Mouse (Mus musculus): Measurements from ENCODE around the gene Cyp2c69. TPM values are rescaled to one million over a fixed set of nuclear protein-coding genes. Genes with fewer than 3 reads are reported as not detected.
"Not testable (repeated sequence)": the region's sequence is repeated elsewhere in the genome, so short reads cannot be mapped to it uniquely, and the experiment has no call there.

Gene Cyp2c69
- not detected in 2 replicates for polyA plus RNA-seq (2014; fragmentation: Nextera tagmentation; extraction: Ambion mirVana)

DNA sequence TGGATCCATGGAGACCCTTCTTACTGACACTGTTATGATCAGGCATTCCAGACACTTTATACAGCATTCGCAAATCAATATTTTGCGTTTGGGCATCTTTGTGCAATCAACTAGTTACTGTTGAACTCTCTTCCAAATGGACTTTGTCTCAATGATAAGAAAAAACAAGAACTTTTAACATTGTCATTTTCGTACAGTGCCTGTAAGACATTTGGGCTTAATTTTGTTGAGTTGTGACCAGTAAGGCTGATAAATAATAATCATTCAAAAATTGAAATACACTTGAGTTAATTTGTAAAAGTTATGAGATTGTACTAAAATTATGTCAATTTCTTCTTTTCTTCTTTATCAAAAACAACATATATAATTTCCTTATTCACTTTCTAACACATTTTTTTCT is at the start of gene Cyp2c69:
Gene Cyp2c69, minus strand, starts transcription at position 101 of the 400 bp plus-strand sequence.
- not testable (repeated sequence) for H3K4me3 ChIP-seq (ENCODE audit: low read depth, low read length); ATAC-seq (ENCODE audit: low read depth); H3K4me1 ChIP-seq (ENCODE audit: control insufficient read depth, insufficient read depth, low read length); H3K36me3 ChIP-seq (ENCODE audit: control insufficient read depth, insufficient read depth, low read length); H3K27me3 ChIP-seq (ENCODE audit: control insufficient read depth, insufficient read depth, low read length); H3K9ac ChIP-seq (replicated peaks; ENCODE audit: low read depth, low read length); H3K9me3 ChIP-seq (ENCODE audit: control insufficient read depth, low read length); H3K27ac ChIP-seq (ENCODE audit: low read depth, low read length); H3K4me2 ChIP-seq (ENCODE audit: low read depth, low read length)
- WGBS: 93% methylated on average over 3 of the region's 3 CpGs

DNA sequence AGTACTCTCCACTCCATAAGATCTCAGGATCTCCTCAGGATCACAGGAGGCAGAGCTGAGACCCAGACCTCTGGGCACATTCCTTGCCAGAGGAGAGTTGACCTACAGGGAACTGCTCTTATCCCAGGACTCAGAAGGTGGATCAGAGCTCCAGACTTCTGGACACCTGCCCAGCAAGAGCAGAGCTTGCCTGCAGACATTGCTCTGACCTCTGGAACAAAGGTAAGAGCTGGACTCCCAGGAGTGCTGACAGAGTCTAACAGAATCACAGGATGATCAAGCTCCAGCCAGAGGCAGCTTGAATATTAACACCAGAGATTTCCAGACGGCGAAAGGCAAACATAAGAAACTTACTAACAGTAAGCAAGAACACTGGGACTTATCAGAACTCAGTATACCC is 48.8 kb upstream of the Cyp2c69 start:
- no peak overlapping the region for H3K9ac ChIP-seq (replicated peaks; ENCODE audit: low read depth, low read length)
- no peak overlapping the region for H3K4me3 ChIP-seq (ENCODE audit: low read depth, low read length)
- no peaks in the 10 kb centered on the region; the same call in 1 of the 2 replicates for H3K9me3 ChIP-seq (ENCODE audit: control insufficient read depth, low read length)
- H3K27ac ChIP-seq (ENCODE audit: low read depth, low read length): no peak overlapping the region
- no peak overlapping the region for H3K4me2 ChIP-seq (ENCODE audit: low read depth, low read length)
- no peak for ATAC-seq (ENCODE audit: low read depth)
- H3K4me1 ChIP-seq (ENCODE audit: control insufficient read depth, insufficient read depth, low read length): no peaks in the 10 kb centered on the region
- H3K27me3 ChIP-seq (ENCODE audit: control insufficient read depth, insufficient read depth, low read length): no peaks in the 10 kb centered on the region
- H3K36me3 ChIP-seq (ENCODE audit: control insufficient read depth, insufficient read depth, low read length): no peaks in the 10 kb centered on the region
- WGBS: 80% methylated on average over 2 of the region's 2 CpGs

DNA sequence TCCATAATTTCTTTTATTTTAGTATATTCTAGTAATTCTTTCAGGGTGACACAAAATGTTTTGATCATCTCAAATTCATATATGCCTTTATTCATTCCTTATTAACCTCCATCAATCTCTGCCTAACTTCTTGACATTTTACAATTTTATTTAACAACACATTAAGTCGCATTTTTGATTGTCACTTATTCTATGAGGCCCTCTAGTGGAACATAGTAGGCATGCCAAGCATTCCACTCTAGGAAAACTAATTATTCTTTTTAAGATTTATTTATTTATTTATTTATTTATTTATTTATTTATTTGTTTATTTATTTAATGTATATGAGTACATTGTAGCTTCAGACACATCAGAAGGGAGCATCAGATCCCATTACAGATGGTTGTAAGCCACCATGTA is 43.4 kb upstream of the Cyp2c69 start:
- no peak for ATAC-seq (ENCODE audit: low read depth)
- Histone ChIP-seq H3K36me3 (ENCODE audit: control insufficient read depth, insufficient read depth, low read length) (no peaks in the 10 kb centered on the region), H3K27me3 (ENCODE audit: control insufficient read depth, insufficient read depth, low read length) (no peaks in the 10 kb centered on the region)

GRCm38 (mm10) chr19:39901656-39902055 is 15.1 kb upstream of the Cyp2c69 start:
- 82% methylated on average over 2 of the region's 2 CpGs for WGBS
- no peaks in the 10 kb centered on the region for H3K9me3 ChIP-seq (ENCODE audit: control insufficient read depth, low read length)
- no peaks in the 10 kb centered on the region for H3K27me3 ChIP-seq (ENCODE audit: control insufficient read depth, insufficient read depth, low read length)
- no peak overlapping the region for H3K9ac ChIP-seq (replicated peaks; ENCODE audit: low read depth, low read length)
- ATAC-seq (ENCODE audit: low read depth): no peak
- H3K27ac ChIP-seq (ENCODE audit: low read depth, low read length): no peak overlapping the region
- no peak overlapping the region for H3K4me2 ChIP-seq (ENCODE audit: low read depth, low read length)
- no peaks in the 10 kb centered on the region for H3K4me1 ChIP-seq (ENCODE audit: control insufficient read depth, insufficient read depth, low read length)
- H3K4me3 ChIP-seq (ENCODE audit: low read depth, low read length): no peak overlapping the region
- no peaks in the 10 kb centered on the region for H3K36me3 ChIP-seq (ENCODE audit: control insufficient read depth, insufficient read depth, low read length)

More for the DNA sequence above, 43.4 kb upstream of the Cyp2c69 start:
- H3K4me2 ChIP-seq (ENCODE audit: low read depth, low read length): no peak overlapping the region
- no peak overlapping the region for H3K4me3 ChIP-seq (ENCODE audit: low read depth, low read length)
- WGBS: 65% methylated on average over 1 of the region's 1 CpGs
- no peaks in the 10 kb centered on the region; the same call in 1 of the 2 replicates for H3K9me3 ChIP-seq (ENCODE audit: control insufficient read depth, low read length)
- H3K4me1 ChIP-seq (ENCODE audit: control insufficient read depth, insufficient read depth, low read length): no peaks in the 10 kb centered on the region
- H3K9ac ChIP-seq (replicated peaks; ENCODE audit: low read depth, low read length): no peak overlapping the region
- no peak overlapping the region for H3K27ac ChIP-seq (ENCODE audit: low read depth, low read length)

GRCm38 (mm10) chr19:39890079-39890478 is 3.5 kb upstream of the Cyp2c69 start:
- H3K9ac ChIP-seq (replicated peaks; ENCODE audit: low read depth, low read length); ATAC-seq (ENCODE audit: low read depth); H3K36me3 ChIP-seq (ENCODE audit: control insufficient read depth, insufficient read depth, low read length); H3K27me3 ChIP-seq (ENCODE audit: control insufficient read depth, insufficient read depth, low read length); H3K4me2 ChIP-seq (ENCODE audit: low read depth, low read length); H3K27ac ChIP-seq (ENCODE audit: low read depth, low read length); H3K9me3 ChIP-seq (ENCODE audit: control insufficient read depth, low read length); H3K4me3 ChIP-seq (ENCODE audit: low read depth, low read length); H3K4me1 ChIP-seq (ENCODE audit: control insufficient read depth, insufficient read depth, low read length): not testable (repeated sequence)
- 80% methylated on average over 3 of the region's 3 CpGs for WGBS

DNA sequence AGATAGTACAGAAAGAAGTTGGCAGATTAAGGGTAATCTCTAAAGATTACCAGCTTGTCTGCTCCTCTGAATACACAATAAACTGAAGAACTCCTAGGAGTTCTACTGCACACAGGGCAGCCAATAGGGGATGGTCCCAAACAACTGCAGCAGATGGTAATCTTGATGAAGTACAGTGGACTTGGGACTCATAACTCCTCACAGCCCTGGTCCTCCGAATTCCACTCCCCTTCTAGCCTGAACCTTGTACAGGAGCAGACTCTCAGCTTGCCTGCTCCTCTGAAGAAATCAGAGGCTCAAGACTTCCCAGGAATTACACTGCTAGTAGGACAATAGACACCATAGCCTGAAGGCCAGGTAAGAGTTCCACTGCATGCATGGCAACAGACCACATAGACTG is 20.5 kb downstream of the Cyp2c69 start:
- Histone ChIP-seq H3K9me3 (ENCODE audit: control insufficient read depth, low read length) (no peaks in the 10 kb centered on the region), H3K4me3 (ENCODE audit: low read depth, low read length) (no peak overlapping the region), H3K27me3 (ENCODE audit: control insufficient read depth, insufficient read depth, low read length) (no peaks in the 10 kb centered on the region), H3K9ac (replicated peaks; ENCODE audit: low read depth, low read length) (no peak overlapping the region), H3K4me2 (ENCODE audit: low read depth, low read length) (no peak overlapping the region), H3K4me1 (ENCODE audit: control insufficient read depth, insufficient read depth, low read length) (no peaks in the 10 kb centered on the region), H3K36me3 (ENCODE audit: control insufficient read depth, insufficient read depth, low read length) (no peaks in the 10 kb centered on the region), H3K27ac (ENCODE audit: low read depth, low read length) (no peak overlapping the region)
- no peak for ATAC-seq (ENCODE audit: low read depth)
- WGBS: 73% methylated on average over 1 of the region's 1 CpGs

DNA sequence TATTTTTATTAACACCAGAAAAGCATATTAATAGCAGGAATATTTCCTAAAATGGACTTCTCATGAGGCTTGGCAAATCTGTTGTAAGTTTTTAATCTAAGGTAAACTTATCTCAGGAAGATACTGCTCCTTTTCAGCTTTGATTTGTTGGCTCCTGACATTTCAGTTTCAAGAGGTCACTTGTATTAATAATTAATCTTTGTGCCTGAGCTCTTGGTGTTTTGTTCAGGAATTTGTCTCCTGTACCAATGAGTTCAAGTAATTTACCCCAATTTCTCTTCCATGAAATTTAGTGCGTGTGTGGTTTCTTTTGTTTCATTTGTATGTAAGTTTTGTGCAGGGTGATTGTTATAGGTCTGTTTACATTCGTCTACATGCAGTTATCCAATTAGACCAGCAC is 65.7 kb downstream of the Cyp2c69 start:
- not testable (repeated sequence) for H3K36me3 ChIP-seq (ENCODE audit: control insufficient read depth, insufficient read depth, low read length); H3K9ac ChIP-seq (replicated peaks; ENCODE audit: low read depth, low read length); H3K9me3 ChIP-seq (ENCODE audit: control insufficient read depth, low read length); H3K4me3 ChIP-seq (ENCODE audit: low read depth, low read length); H3K27ac ChIP-seq (ENCODE audit: low read depth, low read length); H3K4me1 ChIP-seq (ENCODE audit: control insufficient read depth, insufficient read depth, low read length); H3K4me2 ChIP-seq (ENCODE audit: low read depth, low read length); H3K27me3 ChIP-seq (ENCODE audit: control insufficient read depth, insufficient read depth, low read length); ATAC-seq (ENCODE audit: low read depth)
- WGBS: 82% methylated on average over 2 of the region's 2 CpGs

GRCm38 (mm10) chr19:39816400-39816799 is 70.2 kb downstream of the Cyp2c69 start:
- WGBS: 89% methylated on average over 1 of the region's 1 CpGs
- H3K36me3 ChIP-seq (ENCODE audit: control insufficient read depth, insufficient read depth, low read length); ATAC-seq (ENCODE audit: low read depth); H3K27me3 ChIP-seq (ENCODE audit: control insufficient read depth, insufficient read depth, low read length); H3K4me1 ChIP-seq (ENCODE audit: control insufficient read depth, insufficient read depth, low read length); H3K9ac ChIP-seq (replicated peaks; ENCODE audit: low read depth, low read length); H3K9me3 ChIP-seq (ENCODE audit: control insufficient read depth, low read length); H3K27ac ChIP-seq (ENCODE audit: low read depth, low read length); H3K4me2 ChIP-seq (ENCODE audit: low read depth, low read length); H3K4me3 ChIP-seq (ENCODE audit: low read depth, low read length): not testable (repeated sequence)

GRCm38 (mm10) chr19:39815991-39816390 is 70.6 kb downstream of the Cyp2c69 start:
- not testable (repeated sequence) for H3K27me3 ChIP-seq (ENCODE audit: control insufficient read depth, insufficient read depth, low read length); H3K4me1 ChIP-seq (ENCODE audit: control insufficient read depth, insufficient read depth, low read length); ATAC-seq (ENCODE audit: low read depth); H3K4me2 ChIP-seq (ENCODE audit: low read depth, low read length); H3K36me3 ChIP-seq (ENCODE audit: control insufficient read depth, insufficient read depth, low read length); H3K27ac ChIP-seq (ENCODE audit: low read depth, low read length); H3K9ac ChIP-seq (replicated peaks; ENCODE audit: low read depth, low read length); H3K4me3 ChIP-seq (ENCODE audit: low read depth, low read length); H3K9me3 ChIP-seq (ENCODE audit: control insufficient read depth, low read length)
- WGBS: 69% methylated on average over 4 of the region's 4 CpGs

- not testable (repeated sequence) for H3K4me3 ChIP-seq (ENCODE audit: low read depth, low read length); H3K4me2 ChIP-seq (ENCODE audit: low read depth, low read length); H3K27me3 ChIP-seq (ENCODE audit: control insufficient read depth, insufficient read depth, low read length); H3K36me3 ChIP-seq (ENCODE audit: control insufficient read depth, insufficient read depth, low read length); H3K27ac ChIP-seq (ENCODE audit: low read depth, low read length); H3K9ac ChIP-seq (replicated peaks; ENCODE audit: low read depth, low read length); ATAC-seq (ENCODE audit: low read depth); H3K4me1 ChIP-seq (ENCODE audit: control insufficient read depth, insufficient read depth, low read length); H3K9me3 ChIP-seq (ENCODE audit: control insufficient read depth, low read length)
- WGBS: 88% methylated on average over 3 of the region's 3 CpGs
Measured at GRCm38 (mm10) chr19:39812714-39813113, 73.9 kb downstream of the Cyp2c69 start, which contains the start of gene Cyp2c40. Cyp2c40 (minus strand) TSS chr19:39812814.

Data from neural tube, embryonic 14.5 days (tissue).